Mouse (Mus musculus) stomach, postnatal 0 days (tissue): ENCODE measurements at regions not wholly inside any gene's neighbourhood (a gene's known extent, or its start where the extent isn't known, plus 50 kb on each side); places are given as distances from the start of the nearest gene placed in this dataset.

Experiments used
- ATAC-seq: fragments of 200-750 bp; cut with Nextera tagmentation; 2 replicates; pipeline ENCODE4 v1.8.0; 2017; ENCODE audit not compliant: low FRiP score, low TSS enrichment
- DNase-seq: peaks from one replicate; pipeline ENCODE4 v3.0.0-alpha.2; 2016; ENCODE audit warnings: low spot score
- H3K27ac ChIP-seq: fragments of 300-500 bp; sonication (generic); replicated peaks from 2 replicates; pipeline ENCODE4 v1.5.1; 2014; ENCODE audit warnings: mild to moderate bottlenecking, control low read depth
- H3K27me3 ChIP-seq: fragments of 300-500 bp; sonication (generic); 2 replicates; pipeline ENCODE4 v1.6.1; 2014; ENCODE audit warnings: low read length; ENCODE audit not compliant: control insufficient read depth, insufficient read depth
- H3K36me3 ChIP-seq: fragments of 300-500 bp; sonication (generic); 2 replicates; pipeline ENCODE4 v1.6.1; 2014; ENCODE audit warnings: low read length, mixed read lengths; ENCODE audit not compliant: control insufficient read depth, insufficient read depth
- H3K4me1 ChIP-seq: fragments of 300-500 bp; sonication (generic); replicated peaks from 2 replicates; pipeline ENCODE4 v1.6.1; 2014; ENCODE audit warnings: antibody characterized with exemption; ENCODE audit not compliant: control insufficient read depth, insufficient read depth
- H3K4me2 ChIP-seq: fragments of 300-500 bp; sonication (generic); replicated peaks from 2 replicates; pipeline ENCODE4 v1.6.1; 2014; ENCODE audit warnings: low read depth, mild to moderate bottlenecking, control low read depth, moderate library complexity
- H3K4me3 ChIP-seq: fragments of 300-500 bp; sonication (generic); 2 replicates; pipeline ENCODE4 v1.5.1; 2014; ENCODE audit warnings: low read depth, low read length, control low read depth
- H3K9ac ChIP-seq: fragments of 300-500 bp; sonication (generic); 2 replicates; pipeline ENCODE4 v1.6.1; 2014; ENCODE audit warnings: mild to moderate bottlenecking, low read length, control low read depth, mixed read lengths
- H3K9me3 ChIP-seq: fragments of 300-500 bp; sonication (generic); 2 replicates; pipeline ENCODE4 v1.6.1; 2016; ENCODE audit warnings: low read length; ENCODE audit not compliant: control insufficient read depth
- CTCF ChIP-seq: IDR thresholded peaks from 2 replicates; pipeline ENCODE4 v1.5.1; 2016; ENCODE audit warnings: antibody characterized with exemption, low read depth, mild to moderate bottlenecking, moderate library complexity
- EP300 ChIP-seq: optimal IDR thresholded peaks from 2 replicates; pipeline ENCODE3; 2016; ENCODE audit warnings: antibody characterized with exemption
- WGBS: fragments of 180-500 bp; shearing (Covaris S2); extraction: QIAGEN DNeasy Blood & Tissue Kit; methylation state at CpG from one replicate; pipeline ENCODE4 v1.1.7; 2014; 5-methylcytosine and 5-hydroxymethylcytosine counted together

DNA sequence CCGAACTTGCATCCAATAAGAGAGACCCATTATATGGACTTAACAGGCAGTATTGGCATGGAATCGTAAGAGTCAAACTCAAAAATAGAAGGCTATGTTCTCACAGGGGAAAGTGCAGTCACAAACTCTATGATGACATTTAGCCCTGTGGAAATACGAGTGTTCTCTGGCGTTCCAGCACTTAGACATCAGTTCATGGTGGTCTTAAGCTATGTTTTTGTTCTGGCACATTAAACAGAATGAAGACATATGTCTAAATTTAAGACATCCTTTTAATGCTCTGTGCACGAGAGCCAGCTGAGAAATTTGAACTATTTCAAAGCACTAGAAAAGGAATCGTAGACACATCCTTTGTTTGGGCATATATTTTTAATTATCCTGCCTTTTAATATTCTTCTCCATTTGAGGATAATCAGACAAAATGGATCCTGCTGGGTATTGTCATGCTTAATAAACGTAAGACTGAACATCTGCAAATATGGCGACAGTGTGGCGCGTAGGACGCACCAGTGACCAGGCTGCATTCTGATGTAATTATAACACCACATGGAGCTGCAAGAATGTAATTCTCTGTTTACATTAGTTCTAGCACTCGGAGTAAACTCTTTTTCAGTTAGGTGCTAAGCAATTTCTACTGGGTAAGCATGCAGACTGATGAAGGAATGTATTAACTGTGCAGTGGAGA is 114.3 kb downstream of the Dkk1 start:
- Histone ChIP-seq H3K9me3 (no peaks in the 10 kb centered on the region), H3K4me1 (no peaks in the 10 kb centered on the region), H3K27me3 (no peaks in the 10 kb centered on the region), H3K4me3 (no peak overlapping the region), H3K4me2 (no peak overlapping the region), H3K27ac (no peak overlapping the region), H3K36me3 (no peaks in the 10 kb centered on the region), H3K9ac (no peak overlapping the region)
- ATAC-seq (no peak), DNase-seq (no peak)
- TF ChIP-seq EP300: no peak
- TF ChIP-seq CTCF: no peak
- WGBS: 54% methylated on average over 12 of the region's 12 CpGs

DNA sequence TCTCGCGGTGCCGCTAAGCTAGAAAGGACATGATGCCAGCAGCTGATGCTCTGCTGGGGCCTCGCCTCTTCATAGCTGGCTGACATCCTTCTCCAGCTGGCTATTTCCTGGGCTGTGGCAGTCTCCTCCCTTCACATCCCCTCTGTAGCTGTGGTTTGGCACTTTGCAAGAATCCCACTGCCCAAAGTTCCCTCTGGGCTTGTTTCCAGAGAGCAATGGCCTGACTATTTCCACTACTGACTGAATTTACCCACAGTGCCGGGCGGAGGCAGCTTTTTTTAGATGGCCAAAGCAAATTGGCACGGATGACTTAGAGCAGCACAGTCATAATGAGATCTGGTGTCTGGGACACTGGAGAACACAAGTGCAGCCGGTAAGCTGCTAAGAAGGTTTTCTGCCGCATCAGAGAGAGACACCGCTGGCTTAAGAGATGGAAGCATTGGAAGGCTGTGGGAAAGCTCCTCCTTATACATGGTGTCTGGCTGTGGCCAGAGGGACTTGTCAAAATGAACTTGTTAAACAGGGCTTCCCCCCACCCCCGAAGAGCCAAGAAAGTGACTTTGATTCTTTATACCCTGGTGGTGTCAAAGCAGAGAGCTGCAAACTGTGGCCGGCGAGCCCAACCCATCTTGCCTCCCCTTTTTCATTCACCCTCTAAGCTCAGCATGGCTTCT is 98.5 kb downstream of the Dkk1 start:
- no peaks in the 10 kb centered on the region for H3K4me1 ChIP-seq
- ATAC-seq (no peak), DNase-seq (no peak)
- no peaks in the 10 kb centered on the region for H3K9me3 ChIP-seq
- H3K27ac ChIP-seq: no peak overlapping the region
- H3K4me2 ChIP-seq: no peak overlapping the region
- no peak overlapping the region for H3K4me3 ChIP-seq
- no peaks in the 10 kb centered on the region for H3K27me3 ChIP-seq
- no peaks in the 10 kb centered on the region for H3K36me3 ChIP-seq
- no peak for TF ChIP-seq EP300
- no peak for TF ChIP-seq CTCF
- no peak overlapping the region for H3K9ac ChIP-seq
- 81% methylated on average over 13 of the region's 13 CpGs for WGBS

DNA sequence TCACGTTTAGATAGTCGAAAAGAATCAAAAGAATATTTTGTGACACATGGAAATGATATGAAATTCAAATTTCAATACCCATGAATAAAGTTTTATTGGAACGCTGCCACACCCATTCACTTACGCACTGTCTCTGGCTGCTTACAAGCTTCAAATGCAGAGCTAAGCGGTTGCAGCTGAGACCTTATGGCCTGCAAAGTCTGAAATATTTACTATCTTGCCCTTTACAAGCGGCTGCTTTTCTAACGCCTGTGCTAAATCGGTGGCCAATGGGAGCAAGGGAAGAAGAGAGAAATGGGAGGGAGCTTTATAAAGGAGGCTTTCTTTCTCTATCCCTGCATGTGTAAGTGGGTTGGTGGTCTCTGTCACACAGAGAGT is 97.9 kb downstream of the Dkk1 start:
- no peak overlapping the region for H3K27ac ChIP-seq
- H3K27me3 ChIP-seq: no peaks in the 10 kb centered on the region
- no peaks in the 10 kb centered on the region for H3K9me3 ChIP-seq
- no peak overlapping the region for H3K4me2 ChIP-seq
- H3K9ac ChIP-seq: no peak overlapping the region
- DNase-seq (no peak), ATAC-seq (no peak)
- no peak for TF ChIP-seq EP300
- TF ChIP-seq CTCF: no peak
- 61% methylated on average over 8 of the region's 8 CpGs for WGBS
- H3K36me3 ChIP-seq: no peaks in the 10 kb centered on the region
- no peaks in the 10 kb centered on the region for H3K4me1 ChIP-seq
- H3K4me3 ChIP-seq: no peak overlapping the region

DNA sequence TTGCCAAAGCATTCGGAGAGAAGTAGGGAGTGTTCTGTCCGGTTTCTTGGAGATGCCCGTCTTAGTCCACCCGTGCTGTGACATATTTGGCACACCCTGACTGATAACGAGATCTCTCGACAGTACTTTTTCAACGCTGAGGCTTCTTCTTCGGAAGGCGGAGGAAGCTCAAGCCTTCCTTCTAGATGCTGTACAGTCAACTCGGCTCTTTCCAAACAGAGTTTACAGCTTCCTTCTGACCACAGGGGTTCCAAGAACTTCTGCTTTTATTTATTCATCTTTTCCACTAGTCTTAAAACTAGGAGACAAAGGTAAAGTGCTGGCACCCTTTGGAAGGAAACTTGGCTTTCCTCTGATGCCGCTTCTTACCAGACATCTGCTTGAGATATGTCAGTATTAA is 96.8 kb downstream of the Dkk1 start:
- H3K4me3 ChIP-seq: no peak overlapping the region
- H3K36me3 ChIP-seq: no peaks in the 10 kb centered on the region
- H3K27ac ChIP-seq: no peak overlapping the region
- H3K4me1 ChIP-seq: no peaks in the 10 kb centered on the region
- DNase-seq: no peak
- H3K9me3 ChIP-seq: no peaks in the 10 kb centered on the region
- no peaks in the 10 kb centered on the region for H3K27me3 ChIP-seq
- no peak overlapping the region for H3K4me2 ChIP-seq
- TF ChIP-seq CTCF (no peak), EP300 (no peak)
- no peak for ATAC-seq
- 90% methylated on average over 11 of the region's 11 CpGs for WGBS
- H3K9ac ChIP-seq: no peak overlapping the region

DNA sequence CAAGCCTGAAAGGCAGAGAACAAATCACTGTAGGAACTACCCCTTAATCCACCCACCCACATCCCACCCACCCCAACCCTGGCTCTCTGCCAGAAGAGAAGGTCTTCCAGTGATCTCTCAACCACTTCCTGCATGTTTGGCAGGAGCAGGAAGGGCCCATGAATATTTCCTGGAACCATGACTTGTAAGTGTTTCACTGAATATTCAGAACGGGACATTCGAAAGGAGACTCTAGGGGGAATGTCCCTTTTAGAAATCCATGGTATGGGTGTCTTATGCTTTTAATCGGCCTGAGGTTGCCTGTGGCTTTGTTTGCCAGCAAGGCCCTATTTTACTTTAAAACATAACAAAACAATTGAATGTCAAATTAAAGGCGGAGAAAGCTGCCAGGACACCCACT is 66.0 kb downstream of the Dkk1 start:
- no peak overlapping the region for H3K4me2 ChIP-seq
- no peak overlapping the region for H3K27ac ChIP-seq
- no peaks in the 10 kb centered on the region for H3K27me3 ChIP-seq
- no peaks in the 10 kb centered on the region for H3K9me3 ChIP-seq
- H3K36me3 ChIP-seq: no peaks in the 10 kb centered on the region
- TF ChIP-seq CTCF (no peak), EP300 (no peak)
- H3K4me1 ChIP-seq: no peaks in the 10 kb centered on the region
- H3K9ac ChIP-seq: no peak overlapping the region
- no peak for ATAC-seq
- no peak for DNase-seq
- WGBS: 53% methylated on average over 4 of the region's 4 CpGs
- no peak overlapping the region for H3K4me3 ChIP-seq

DNA sequence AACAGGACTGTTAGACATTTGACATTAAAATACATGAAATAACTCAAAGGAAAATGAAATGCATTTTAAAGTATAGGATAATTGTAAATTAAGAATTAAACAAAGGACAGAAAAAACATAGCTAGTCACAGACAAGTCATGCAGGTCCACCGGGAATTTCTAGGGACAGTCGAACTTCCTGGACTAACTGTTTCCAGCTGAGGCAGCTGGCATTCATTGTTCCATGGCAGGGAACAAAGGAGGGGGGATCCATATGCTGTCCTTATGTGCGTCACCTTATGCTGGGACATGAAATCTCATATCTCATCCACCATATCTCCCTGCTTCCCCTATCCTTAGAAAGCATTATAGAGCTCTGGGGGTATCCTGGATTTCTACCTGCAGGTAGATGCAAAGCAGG is 59.7 kb downstream of the Dkk1 start:
- H3K9me3 ChIP-seq: no peaks in the 10 kb centered on the region
- no peak overlapping the region for H3K4me2 ChIP-seq
- H3K36me3 ChIP-seq: no peaks in the 10 kb centered on the region
- WGBS: 67% methylated on average over 3 of the region's 3 CpGs
- no peak overlapping the region for H3K4me3 ChIP-seq
- H3K27ac ChIP-seq: no peak overlapping the region
- TF ChIP-seq EP300: no peak
- no peak for TF ChIP-seq CTCF
- no peak for ATAC-seq
- no peaks in the 10 kb centered on the region for H3K4me1 ChIP-seq
- DNase-seq: no peak
- H3K9ac ChIP-seq: no peak overlapping the region
- no peaks in the 10 kb centered on the region for H3K27me3 ChIP-seq
